In genomic region chr5:123992794-123993193, GRCm38 (mm10) we compare ENCODE assay signal across 9 mouse cellular contexts. TPM values are rescaled to one million over a fixed set of nuclear protein-coding genes. Genes with fewer than 3 reads are reported as not detected.
DNase-seq lines count a peak whose midpoint lies in the region; ATAC-seq and TF ChIP-seq lines count a peak whose summit lies in the region.
"Had no signal": no experiment of that assay in that cellular context is flagged by ENCODE, and none has a peak within 500 bp of the region (broad histone marks: within the 10 kb centered on the region; RNA-seq: fewer than 3 reads in every experiment).

No protein-coding gene starts in this region.

- no peak overlapping the region for H3K9ac ChIP-seq in forebrain, embryonic 11.5 days (ENCODE audit: low read length)
- no peak overlapping the region for H3K9ac ChIP-seq in lung, postnatal 0 days (replicated peaks; ENCODE audit: low read depth)

- H3K4me1 ChIP-seq in bone marrow, adult 2 months (ENCODE audit: control insufficient read depth, insufficient read depth, low read length): no peaks in the 10 kb centered on the region
- no peaks in the 10 kb centered on the region for H3K4me1 ChIP-seq in forebrain, embryonic 11.5 days (replicated peaks; ENCODE audit: control insufficient read depth, insufficient read depth, low read length)
- H3K4me1 ChIP-seq in lung, postnatal 0 days (ENCODE audit: insufficient read depth, low read depth, low read length): peaks cover 17% of the 10 kb centered on the region; the same call in 1 of the 2 replicates

- 35% methylated on average over 5 of the region's 5 CpGs for WGBS in bone marrow, adult 2 months
- 33% methylated on average over 5 of the region's 5 CpGs for WGBS in forebrain, embryonic 11.5 days
- 33% methylated on average over 5 of the region's 5 CpGs for WGBS in lung, postnatal 0 days

- peak; percentile 44; the same call in 1 of the 2 replicates for ATAC-seq in forebrain, embryonic 11.5 days (replicated peaks; ENCODE audit: low FRiP score)
- peak; percentile 61 for ATAC-seq in lung, postnatal 0 days

- H3K9me3 ChIP-seq in forebrain, embryonic 11.5 days (ENCODE audit: control insufficient read depth, low read length): no peaks in the 10 kb centered on the region
- no peaks in the 10 kb centered on the region for H3K9me3 ChIP-seq in lung, postnatal 0 days (ENCODE audit: low read length)

- peak; percentile 89 for TF ChIP-seq CTCF in bone marrow, adult 2 months (IDR thresholded peaks at IDR 0.05; ENCODE audit: control insufficient read depth, insufficient read depth, low read length)
- TF ChIP-seq CTCF in layer of hippocampus, adult 2 months (conservative IDR thresholded peaks at IDR 0.05): peak; percentile 94
- peak; percentile 96 for TF ChIP-seq CTCF in lung, postnatal 0 days (IDR thresholded peaks at IDR 0.05)

- H3K4me2 ChIP-seq in forebrain, embryonic 11.5 days (ENCODE audit: low read depth, low read length, severe bottlenecking): no peak overlapping the region
- no peak overlapping the region for H3K4me2 ChIP-seq in lung, postnatal 0 days (replicated peaks; ENCODE audit: low read depth, low read length)

- no peak overlapping the region for H3K4me3 ChIP-seq in bone marrow, adult 2 months (replicated peaks; ENCODE audit: control insufficient read depth, low read depth, low read length)
- H3K4me3 ChIP-seq in forebrain, embryonic 11.5 days (ENCODE audit: low read depth, low read length): no peak overlapping the region
- H3K4me3 ChIP-seq in layer of hippocampus, adult 2 months: no peak overlapping the region
- no peak overlapping the region for H3K4me3 ChIP-seq in lung, postnatal 0 days (ENCODE audit: low read depth, low read length)
- H3K4me3 ChIP-seq: erythroblast, embryonic 14.5 days had no signal

- intact Hi-C loops in heart, postnatal 25 days (cut with DNase I): loop anchor here (1.0 kb wide), 1 partner anchor 45 kb away; no protein-coding TSS in a partner anchor

- peak; percentile 61 for DNase-seq in CD4-positive helper T cell, adult 2 months (ENCODE audit: low read depth, low spot score)
- DNase-seq in forebrain, embryonic 11.5 days (ENCODE audit: low spot score): peak; percentile 87
- DNase-seq in heart, postnatal 25 days (ENCODE audit: low spot score): peak; percentile 58
- peak; percentile 63 to 85 for DNase-seq in layer of hippocampus, adult 2 months (ENCODE audit: low spot score in 2 of 2)
- peak; percentile 75 for DNase-seq in lung, postnatal 0 days (ENCODE audit: low spot score)
- DNase-seq in retina, postnatal 1 day: peak; percentile 82
- peak; percentile 88 for DNase-seq in thymus, postnatal 4 days

- H3K27ac ChIP-seq in bone marrow, adult 2 months (ENCODE audit: control insufficient read depth, insufficient read depth, low read depth, low read length, poor library complexity): no peak overlapping the region
- H3K27ac ChIP-seq in forebrain, embryonic 11.5 days (ENCODE audit: low read depth, low read length): no peak overlapping the region
- H3K27ac ChIP-seq in layer of hippocampus, adult 2 months: peak overlapping the region; percentile 77
- H3K27ac ChIP-seq in lung, postnatal 0 days (ENCODE audit: low read length): peak overlapping the region; percentile 60

- no peaks in the 10 kb centered on the region for H3K27me3 ChIP-seq in forebrain, embryonic 11.5 days (ENCODE audit: control insufficient read depth, insufficient read depth, low read length)
- no peaks in the 10 kb centered on the region for H3K27me3 ChIP-seq in lung, postnatal 0 days (replicated peaks; ENCODE audit: insufficient read depth, low read length)

- TF ChIP-seq EP300 in lung, postnatal 0 days (IDR thresholded peaks at IDR 0.05): no peak

- no peak for TF ChIP-seq POLR2A in bone marrow, adult 2 months (IDR thresholded peaks at IDR 0.05; ENCODE audit: borderline replicate concordance, control insufficient read depth, low read depth, low read length)

- no peaks in the 10 kb centered on the region for H3K36me3 ChIP-seq in forebrain, embryonic 11.5 days (ENCODE audit: control insufficient read depth, insufficient read depth, low read length)
- H3K36me3 ChIP-seq in lung, postnatal 0 days (ENCODE audit: insufficient read depth, low read length): no peaks in the 10 kb centered on the region

RNA-seq across cellular contexts. Expression of gene Hip1r, which starts 19.4 kb away (rescaled TPM):
- polyA plus RNA-seq in bone marrow, adult 2 months (2011; ENCODE audit: insufficient read depth, insufficient read length, low replicate concordance, missing spikeins): 25.5 and 53.6 TPM in 2 replicates
- polyA plus RNA-seq in forebrain, embryonic 11.5 days (2014; fragmentation: Nextera tagmentation; extraction: Ambion mirVana): 7.3 and 8.6 TPM in 2 replicates
- total RNA-seq in heart, postnatal 25 days (2021): 10 to 100 TPM; 13.4 to 19.0 TPM
- total RNA-seq in layer of hippocampus, adult 2 months (2021): 10 to 100 TPM; 42.8 to 43.8 TPM
- 20.0 and 22.7 TPM in 2 replicates for polyA plus RNA-seq in lung, postnatal 0 days (2015; fragmentation: Nextera tagmentation; extraction: Ambion mirVana)

RNA-seq across cellular contexts. Expression of gene Vps37b, which starts 39.3 kb away (rescaled TPM):
- polyA plus RNA-seq in bone marrow, adult 2 months (2011; ENCODE audit: insufficient read depth, insufficient read length, low replicate concordance, missing spikeins): 11.3 and 26.1 TPM in 2 replicates
- 60.2 and 61.4 TPM in 2 replicates for polyA plus RNA-seq in forebrain, embryonic 11.5 days (2014; fragmentation: Nextera tagmentation; extraction: Ambion mirVana)
- 10 to 100 TPM; 18.2 to 18.6 TPM for total RNA-seq in heart, postnatal 25 days (2021)
- 10 to 100 TPM; 36.8 to 42.2 TPM for total RNA-seq in layer of hippocampus, adult 2 months (2021)
- polyA plus RNA-seq in lung, postnatal 0 days (2015; fragmentation: Nextera tagmentation; extraction: Ambion mirVana): 28.5 and 31.0 TPM in 2 replicates

Comparison
In these comparisons a context has a peak if more than half of its experiments do, and no peak if none do; other contexts are left out.
1. H3K27ac ChIP-seq: peak in layer of hippocampus, adult 2 months (single experiment) and lung, postnatal 0 days (single experiment); none in bone marrow, adult 2 months (single experiment) and forebrain, embryonic 11.5 days (single experiment).
2. Peak in every context shown above with its lines, with median percentiles within 50 percentile points of each other: DNase-seq and CTCF ChIP-seq.